Mouse (Mus musculus): Measurements from ENCODE around the gene Gm48551. TPM values are rescaled to one million over a fixed set of nuclear protein-coding genes. Genes with fewer than 3 reads are reported as not detected.

Gm48551 gene
- polyA plus RNA-seq, 1 experiment from 2014 or later, result 1.1 TPM

DNA sequence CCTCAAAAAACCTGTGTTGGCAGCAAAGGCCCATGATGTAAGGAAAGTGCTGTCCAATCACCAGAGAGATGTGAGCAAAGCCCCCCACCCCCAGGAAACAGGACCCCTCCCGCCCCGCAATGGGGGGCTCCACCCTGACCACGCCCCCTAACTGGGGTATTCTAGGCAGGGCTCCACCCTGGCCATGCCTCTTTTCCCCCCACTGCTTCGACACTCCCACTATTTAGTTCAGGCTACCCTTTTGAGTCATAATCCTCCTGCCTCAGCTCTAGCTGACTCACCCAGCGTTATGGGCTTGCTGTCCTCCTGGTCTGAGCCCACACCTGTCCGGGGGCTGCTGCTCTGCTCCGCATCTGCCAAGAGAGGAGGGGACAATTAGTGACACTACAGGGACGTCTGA lies 25.1 kb downstream of the Gm48551 start:
- Histone ChIP-seq H3K27me3 (ENCODE audit: control insufficient read depth, insufficient read depth, low read length) (no peaks in the 10 kb centered on the region), H3K4me1 (replicated peaks; ENCODE audit: control insufficient read depth, insufficient read depth) (peaks cover 18% of the 10 kb centered on the region), H3K36me3 (ENCODE audit: control insufficient read depth, insufficient read depth, low read length) (peaks cover 26% of the 10 kb centered on the region), H3K4me2 (replicated peaks; ENCODE audit: low read depth) (no peak overlapping the region), H3K4me3 (ENCODE audit: low read depth, low read length) (no peak overlapping the region), H3K9ac (ENCODE audit: low read length) (no peak overlapping the region), H3K27ac (replicated peaks) (peak overlapping the region; percentile 30; the same call in 1 of the 2 replicates), H3K9me3 (ENCODE audit: control insufficient read depth, low read length) (no peaks in the 10 kb centered on the region)
- no peak for DNase-seq (ENCODE audit: low spot score)
- 32% methylated on average over 8 of the region's 8 CpGs for WGBS
- no peak for ATAC-seq (ENCODE audit: low FRiP score, low TSS enrichment)
- TF ChIP-seq EP300 (optimal IDR thresholded peaks at IDR 0.05) (no peak), CTCF (IDR thresholded peaks at IDR 0.05; ENCODE audit: low read depth) (no peak)

GRCm38 (mm10) chr10:81410350-81410749 lies 26.1 kb downstream of the Gm48551 start:
- TF ChIP-seq CTCF (IDR thresholded peaks at IDR 0.05; ENCODE audit: low read depth), result no peak
- no peak for TF ChIP-seq EP300 (optimal IDR thresholded peaks at IDR 0.05)
- Histone ChIP-seq H3K4me1 (replicated peaks; ENCODE audit: control insufficient read depth, insufficient read depth) (peaks cover 25% of the 10 kb centered on the region), H3K9me3 (ENCODE audit: control insufficient read depth, low read length) (no peaks in the 10 kb centered on the region), H3K9ac (ENCODE audit: low read length) (no peak overlapping the region), H3K27me3 (ENCODE audit: control insufficient read depth, insufficient read depth, low read length) (no peaks in the 10 kb centered on the region), H3K4me3 (ENCODE audit: low read depth, low read length) (no peak overlapping the region), H3K27ac (replicated peaks) (peak overlapping the region; percentile 93), H3K4me2 (replicated peaks; ENCODE audit: low read depth) (no peak overlapping the region), H3K36me3 (ENCODE audit: control insufficient read depth, insufficient read depth, low read length) (peaks cover 23% of the 10 kb centered on the region)
- DNase-seq (ENCODE audit: low spot score) (no peak), ATAC-seq (ENCODE audit: low FRiP score, low TSS enrichment) (no peak)
- 64% methylated on average over 4 of the region's 4 CpGs for WGBS

DNA sequence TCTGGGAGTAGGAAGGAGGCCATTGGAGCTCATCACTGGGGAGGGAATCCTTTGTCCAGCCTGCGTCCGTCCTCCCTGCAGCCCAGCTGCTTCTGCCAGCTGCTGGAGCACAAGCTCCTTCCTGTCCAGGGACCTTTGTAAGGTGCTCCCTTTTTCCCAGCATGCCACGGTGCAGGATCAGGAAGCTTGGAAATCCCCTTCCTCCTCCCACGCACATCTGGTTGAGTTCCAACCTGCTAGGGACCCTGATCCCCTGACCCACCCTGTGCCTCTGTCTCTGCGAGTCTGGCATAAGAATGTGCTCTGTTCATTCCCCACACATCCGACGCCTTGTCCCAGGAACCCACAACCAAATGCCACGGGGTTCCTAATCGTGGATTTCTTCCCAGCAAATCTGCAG lies 26.7 kb downstream of the Gm48551 start:
- TF ChIP-seq CTCF (IDR thresholded peaks at IDR 0.05; ENCODE audit: low read depth) (no peak), EP300 (optimal IDR thresholded peaks at IDR 0.05) (no peak)
- ATAC-seq (ENCODE audit: low FRiP score, low TSS enrichment) (no peak), DNase-seq (ENCODE audit: low spot score) (no peak)
- Histone ChIP-seq H3K36me3 (ENCODE audit: control insufficient read depth, insufficient read depth, low read length) (peaks cover 18% of the 10 kb centered on the region), H3K4me1 (replicated peaks; ENCODE audit: control insufficient read depth, insufficient read depth) (peaks cover 31% of the 10 kb centered on the region), H3K4me2 (replicated peaks; ENCODE audit: low read depth) (0 out of 2 replicates have a peak overlapping the region, but pooled peaks have one; percentile 11), H3K27ac (replicated peaks) (peak overlapping the region; percentile 93), H3K4me3 (ENCODE audit: low read depth, low read length) (no peak overlapping the region), H3K9me3 (ENCODE audit: control insufficient read depth, low read length) (no peaks in the 10 kb centered on the region), H3K27me3 (ENCODE audit: control insufficient read depth, insufficient read depth, low read length) (no peaks in the 10 kb centered on the region), H3K9ac (ENCODE audit: low read length) (no peak overlapping the region)
- WGBS, result 58% methylated on average over 9 of the region's 9 CpGs

- TF ChIP-seq EP300 (optimal IDR thresholded peaks at IDR 0.05), result no peak
- no peak for TF ChIP-seq CTCF (IDR thresholded peaks at IDR 0.05; ENCODE audit: low read depth)
- H3K9ac ChIP-seq (ENCODE audit: low read length), result peak overlapping the region; percentile 41; the same call in 1 of the 2 replicates
- no peaks in the 10 kb centered on the region for H3K27me3 ChIP-seq (ENCODE audit: control insufficient read depth, insufficient read depth, low read length)
- ATAC-seq (ENCODE audit: low FRiP score, low TSS enrichment) (peak; percentile 11), DNase-seq (ENCODE audit: low spot score) (peak; percentile 65)
- H3K27ac ChIP-seq (replicated peaks), result peak overlapping the region; percentile 93
- H3K4me3 ChIP-seq (ENCODE audit: low read depth, low read length), result no peak overlapping the region
- peak overlapping the region; percentile 34 for H3K4me2 ChIP-seq (replicated peaks; ENCODE audit: low read depth)
- H3K9me3 ChIP-seq (ENCODE audit: control insufficient read depth, low read length), result no peaks in the 10 kb centered on the region
- H3K4me1 ChIP-seq (replicated peaks; ENCODE audit: control insufficient read depth, insufficient read depth), result peaks cover 31% of the 10 kb centered on the region
- 41% methylated on average over 18 of the region's 18 CpGs for WGBS
- peaks cover 11% of the 10 kb centered on the region for H3K36me3 ChIP-seq (ENCODE audit: control insufficient read depth, insufficient read depth, low read length)
Measured at GRCm38 (mm10) chr10:81411471-81412400, 27.5 kb downstream of the Gm48551 start.

DNA sequence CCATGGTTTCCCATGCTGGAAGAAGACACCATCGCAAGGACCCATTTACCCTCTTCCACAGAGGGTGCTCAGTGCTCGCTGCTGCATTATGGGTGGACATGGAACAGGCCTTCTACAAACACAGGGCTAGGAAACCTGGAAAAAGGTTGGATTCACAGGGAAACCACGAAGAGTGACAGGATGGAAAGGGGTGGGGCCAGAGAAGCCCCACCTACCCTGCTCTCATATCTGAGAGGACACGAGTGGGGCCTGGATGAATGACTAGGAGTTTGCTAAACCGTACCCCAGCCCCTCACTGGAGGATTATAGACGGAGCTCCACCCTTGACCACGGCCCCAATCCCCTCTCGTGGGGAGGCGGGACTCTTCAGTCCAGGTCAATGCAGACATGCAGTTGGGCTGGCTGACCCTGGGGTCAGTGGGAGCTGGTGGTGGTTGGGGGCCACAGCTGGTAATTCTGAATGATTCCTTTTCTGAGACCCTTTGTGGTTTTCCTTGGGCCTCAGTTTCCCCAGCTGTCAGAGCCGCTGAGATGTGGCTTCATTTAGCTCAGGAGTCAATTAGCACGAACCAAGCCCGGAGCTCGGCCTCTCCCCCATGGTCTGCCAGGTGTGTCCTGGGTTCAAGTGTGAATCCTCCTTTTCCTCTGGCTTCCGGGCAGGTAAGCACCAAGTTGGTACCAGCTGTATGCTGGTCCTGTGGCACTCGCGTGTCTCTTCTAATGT lies 28.5 kb downstream of the Gm48551 start:
- H3K9ac ChIP-seq (ENCODE audit: low read length), result peak overlapping the region; percentile 27; the same call in 1 of the 2 replicates
- no peak for TF ChIP-seq CTCF (IDR thresholded peaks at IDR 0.05; ENCODE audit: low read depth)
- TF ChIP-seq EP300 (optimal IDR thresholded peaks at IDR 0.05), result no peak
- peaks cover 7% of the 10 kb centered on the region; the same call in 1 of the 2 replicates for H3K36me3 ChIP-seq (ENCODE audit: control insufficient read depth, insufficient read depth, low read length)
- no peaks in the 10 kb centered on the region for H3K9me3 ChIP-seq (ENCODE audit: control insufficient read depth, low read length)
- 63% methylated on average over 16 of the region's 16 CpGs for WGBS
- no peak for DNase-seq (ENCODE audit: low spot score)
- H3K4me2 ChIP-seq (replicated peaks; ENCODE audit: low read depth), result peak overlapping the region; percentile 23; the same call in 1 of the 2 replicates
- no peaks in the 10 kb centered on the region for H3K27me3 ChIP-seq (ENCODE audit: control insufficient read depth, insufficient read depth, low read length)
- H3K4me1 ChIP-seq (replicated peaks; ENCODE audit: control insufficient read depth, insufficient read depth), result peaks cover 32% of the 10 kb centered on the region
- H3K27ac ChIP-seq (replicated peaks), result peak overlapping the region; percentile 93
- no peak for ATAC-seq (ENCODE audit: low FRiP score, low TSS enrichment)
- H3K4me3 ChIP-seq (ENCODE audit: low read depth, low read length), result no peak overlapping the region
